Mouse (Mus musculus): Measurements from ENCODE around the gene Mansc4.

Mansc4 gene

GRCm38 (mm10) chr6:147076878-147077277 lies 10.0 kb downstream of the Mansc4 start:
- no peak for DNase-seq

GRCm38 (mm10) chr6:147075808-147076387 lies 10.9 kb downstream of the Mansc4 start:
- DNase-seq: no peak

GRCm38 (mm10) chr6:147064944-147065261 lies 21.9 kb downstream of the Mansc4 start:
- DNase-seq: no peak

- DNase-seq: no peak
These were observed 22.4 kb downstream of the Mansc4 start for GRCm38 (mm10) chr6:147064226-147064943.

- DNase-seq: no peak
These were observed 24.1 kb downstream of the Mansc4 start for GRCm38 (mm10) chr6:147062694-147063093.

GRCm38 (mm10) chr6:147062034-147062433 lies 24.8 kb downstream of the Mansc4 start:
- no peak for DNase-seq

- DNase-seq: no peak
These were observed 25.2 kb downstream of the Mansc4 start for GRCm38 (mm10) chr6:147061630-147062029.

- no peak for DNase-seq
These were observed 27.5 kb downstream of the Mansc4 start for GRCm38 (mm10) chr6:147059326-147059725.

- no peak for DNase-seq
These were observed 31.4 kb downstream of the Mansc4 start for GRCm38 (mm10) chr6:147055374-147055977.

- no peak for DNase-seq
These were observed 32.8 kb downstream of the Mansc4 start for GRCm38 (mm10) chr6:147053785-147054646.

GRCm38 (mm10) chr6:147052440-147052839 lies 34.4 kb downstream of the Mansc4 start:
- DNase-seq: no peak

- DNase-seq: no peak
These were observed 35.2 kb downstream of the Mansc4 start for GRCm38 (mm10) chr6:147051666-147052065.

GRCm38 (mm10) chr6:147049239-147049805 lies 37.5 kb downstream of the Mansc4 start:
- DNase-seq: no peak

- DNase-seq: no peak
These were observed 43.2 kb downstream of the Mansc4 start for GRCm38 (mm10) chr6:147043633-147044032.

- peak; percentile 88 for DNase-seq
These were observed 44.2 kb downstream of the Mansc4 start, which contains the start of gene Mrps35 for GRCm38 (mm10) chr6:147042291-147043290. Gene Mrps35, plus strand, starts transcription at chr6:147042764.

- DNase-seq: no peak
These were observed 54.4 kb downstream of the Mansc4 start, which contains the start of gene Rep15 for GRCm38 (mm10) chr6:147032303-147032925. Gene Rep15, plus strand, starts transcription at chr6:147032584.

GRCm38 (mm10) chr6:147030096-147030885 lies 56.5 kb downstream of the Mansc4 start:
- DNase-seq: no peak

- DNase-seq: no peak
These were observed 57.2 kb downstream of the Mansc4 start for GRCm38 (mm10) chr6:147029591-147029990.

GRCm38 (mm10) chr6:147028396-147028795 lies 58.4 kb downstream of the Mansc4 start:
- no peak for DNase-seq
